Mouse (Mus musculus): ENCODE measurements around the gene Gipc3. TPM values are rescaled to one million over a fixed set of nuclear protein-coding genes. Genes with fewer than 3 reads are reported as not detected.
A peak's percentile ranks its signal among the peaks of the same experiment; 100 is the strongest.

Gene Gipc3
- polyA plus RNA-seq, 1 experiment from 2014 or later, result not detected

- Histone ChIP-seq H3K4me2 (ENCODE audit: low read depth, low read length, severe bottlenecking) (peak overlapping the region; percentile 42), H3K27me3 (ENCODE audit: control insufficient read depth, insufficient read depth, low read length) (peaks cover 34% of the 10 kb centered on the region), H3K4me3 (ENCODE audit: low read depth, low read length) (peak overlapping the region; percentile 21), H3K9ac (ENCODE audit: low read length) (peak overlapping the region; percentile 27), H3K36me3 (ENCODE audit: control insufficient read depth, insufficient read depth, low read length) (no peaks in the 10 kb centered on the region; the same call in 1 of the 2 replicates), H3K9me3 (ENCODE audit: control insufficient read depth, low read length) (no peaks in the 10 kb centered on the region), H3K27ac (ENCODE audit: low read depth, low read length) (no peak overlapping the region), H3K4me1 (replicated peaks; ENCODE audit: control insufficient read depth, insufficient read depth, low read length) (peaks cover 23% of the 10 kb centered on the region)
- WGBS, result 4% methylated on average over 55 of the region's 55 CpGs
- ATAC-seq (replicated peaks; ENCODE audit: low FRiP score), result no peak
- DNase-seq (ENCODE audit: low spot score), result peak; percentile 87
These were observed 3.5 kb upstream of the Gipc3 start for GRCm38 (mm10) chr10:81346453-81347067.

GRCm38 (mm10) chr10:81345162-81345534 is 2.1 kb upstream of the Gipc3 start:
- no peaks in the 10 kb centered on the region; the same call in 1 of the 2 replicates for H3K36me3 ChIP-seq (ENCODE audit: control insufficient read depth, insufficient read depth, low read length)
- no peak for DNase-seq (ENCODE audit: low spot score)
- H3K4me3 ChIP-seq (ENCODE audit: low read depth, low read length), result no peak overlapping the region
- ATAC-seq (replicated peaks; ENCODE audit: low FRiP score), result no peak
- H3K27ac ChIP-seq (ENCODE audit: low read depth, low read length), result no peak overlapping the region
- WGBS, result 78% methylated on average over 4 of the region's 4 CpGs
- H3K9ac ChIP-seq (ENCODE audit: low read length), result no peak overlapping the region
- H3K4me2 ChIP-seq (ENCODE audit: low read depth, low read length, severe bottlenecking), result no peak overlapping the region
- peaks cover 23% of the 10 kb centered on the region for H3K4me1 ChIP-seq (replicated peaks; ENCODE audit: control insufficient read depth, insufficient read depth, low read length)
- peaks cover 37% of the 10 kb centered on the region for H3K27me3 ChIP-seq (ENCODE audit: control insufficient read depth, insufficient read depth, low read length)
- H3K9me3 ChIP-seq (ENCODE audit: control insufficient read depth, low read length), result no peaks in the 10 kb centered on the region

- H3K36me3 ChIP-seq (ENCODE audit: control insufficient read depth, insufficient read depth, low read length), result no peaks in the 10 kb centered on the region; the same call in 1 of the 2 replicates
- ATAC-seq (replicated peaks; ENCODE audit: low FRiP score), result no peak
- peaks cover 37% of the 10 kb centered on the region for H3K27me3 ChIP-seq (ENCODE audit: control insufficient read depth, insufficient read depth, low read length)
- DNase-seq (ENCODE audit: low spot score), result no peak
- no peak overlapping the region for H3K4me3 ChIP-seq (ENCODE audit: low read depth, low read length)
- no peaks in the 10 kb centered on the region for H3K9me3 ChIP-seq (ENCODE audit: control insufficient read depth, low read length)
- H3K4me2 ChIP-seq (ENCODE audit: low read depth, low read length, severe bottlenecking), result no peak overlapping the region
- WGBS, result 50% methylated on average over 8 of the region's 8 CpGs
- H3K4me1 ChIP-seq (replicated peaks; ENCODE audit: control insufficient read depth, insufficient read depth, low read length), result peaks cover 21% of the 10 kb centered on the region
- no peak overlapping the region for H3K27ac ChIP-seq (ENCODE audit: low read depth, low read length)
- H3K9ac ChIP-seq (ENCODE audit: low read length), result no peak overlapping the region
These were observed 1.5 kb upstream of the Gipc3 start for GRCm38 (mm10) chr10:81344421-81345161.

- Histone ChIP-seq H3K27ac (ENCODE audit: low read depth, low read length) (no peak overlapping the region), H3K9me3 (ENCODE audit: control insufficient read depth, low read length) (no peaks in the 10 kb centered on the region), H3K4me1 (replicated peaks; ENCODE audit: control insufficient read depth, insufficient read depth, low read length) (peaks cover 4% of the 10 kb centered on the region), H3K36me3 (ENCODE audit: control insufficient read depth, insufficient read depth, low read length) (no peaks in the 10 kb centered on the region; the same call in 1 of the 2 replicates), H3K9ac (ENCODE audit: low read length) (no peak overlapping the region), H3K27me3 (ENCODE audit: control insufficient read depth, insufficient read depth, low read length) (peaks cover 36% of the 10 kb centered on the region), H3K4me3 (ENCODE audit: low read depth, low read length) (no peak overlapping the region), H3K4me2 (ENCODE audit: low read depth, low read length, severe bottlenecking) (no peak overlapping the region)
- 35% methylated on average over 16 of the region's 16 CpGs for WGBS
- DNase-seq (ENCODE audit: low spot score), result peak; percentile 86
- no peak for ATAC-seq (replicated peaks; ENCODE audit: low FRiP score)
These were observed 1.6 kb downstream of the Gipc3 start for GRCm38 (mm10) chr10:81341333-81341949.

GRCm38 (mm10) chr10:81340551-81341332 is 2.3 kb downstream of the Gipc3 start:
- Histone ChIP-seq H3K4me1 (replicated peaks; ENCODE audit: control insufficient read depth, insufficient read depth, low read length) (no peaks in the 10 kb centered on the region; the same call in 1 of the 2 replicates), H3K4me3 (ENCODE audit: low read depth, low read length) (no peak overlapping the region), H3K27ac (ENCODE audit: low read depth, low read length) (no peak overlapping the region), H3K9me3 (ENCODE audit: control insufficient read depth, low read length) (no peaks in the 10 kb centered on the region), H3K4me2 (ENCODE audit: low read depth, low read length, severe bottlenecking) (no peak overlapping the region), H3K27me3 (ENCODE audit: control insufficient read depth, insufficient read depth, low read length) (peaks cover 36% of the 10 kb centered on the region), H3K36me3 (ENCODE audit: control insufficient read depth, insufficient read depth, low read length) (no peaks in the 10 kb centered on the region; the same call in 1 of the 2 replicates), H3K9ac (ENCODE audit: low read length) (no peak overlapping the region)
- DNase-seq (ENCODE audit: low spot score) (no peak), ATAC-seq (replicated peaks; ENCODE audit: low FRiP score) (no peak)
- 42% methylated on average over 17 of the region's 17 CpGs for WGBS

GRCm38 (mm10) chr10:81336558-81336957 is 6.5 kb downstream of the Gipc3 start:
- DNase-seq (ENCODE audit: low spot score) (no peak), ATAC-seq (replicated peaks; ENCODE audit: low FRiP score) (no peak)
- Histone ChIP-seq H3K36me3 (ENCODE audit: control insufficient read depth, insufficient read depth, low read length) (no peaks in the 10 kb centered on the region), H3K9me3 (ENCODE audit: control insufficient read depth, low read length) (no peaks in the 10 kb centered on the region), H3K4me3 (ENCODE audit: low read depth, low read length) (no peak overlapping the region), H3K4me2 (ENCODE audit: low read depth, low read length, severe bottlenecking) (no peak overlapping the region), H3K9ac (ENCODE audit: low read length) (no peak overlapping the region), H3K27me3 (ENCODE audit: control insufficient read depth, insufficient read depth, low read length) (peaks cover 14% of the 10 kb centered on the region), H3K4me1 (replicated peaks; ENCODE audit: control insufficient read depth, insufficient read depth, low read length) (no peaks in the 10 kb centered on the region), H3K27ac (ENCODE audit: low read depth, low read length) (no peak overlapping the region)
- 90% methylated on average over 4 of the region's 4 CpGs for WGBS

GRCm38 (mm10) chr10:81335393-81336340 is 7.4 kb downstream of the Gipc3 start:
- Histone ChIP-seq H3K27me3 (ENCODE audit: control insufficient read depth, insufficient read depth, low read length) (peaks cover 10% of the 10 kb centered on the region), H3K4me3 (ENCODE audit: low read depth, low read length) (no peak overlapping the region), H3K4me2 (ENCODE audit: low read depth, low read length, severe bottlenecking) (no peak overlapping the region), H3K27ac (ENCODE audit: low read depth, low read length) (no peak overlapping the region), H3K9ac (ENCODE audit: low read length) (no peak overlapping the region; the same call in 1 of the 2 replicates), H3K4me1 (replicated peaks; ENCODE audit: control insufficient read depth, insufficient read depth, low read length) (no peaks in the 10 kb centered on the region), H3K36me3 (ENCODE audit: control insufficient read depth, insufficient read depth, low read length) (no peaks in the 10 kb centered on the region), H3K9me3 (ENCODE audit: control insufficient read depth, low read length) (no peaks in the 10 kb centered on the region)
- DNase-seq (ENCODE audit: low spot score) (no peak), ATAC-seq (replicated peaks; ENCODE audit: low FRiP score) (no peak)
- WGBS, result 44% methylated on average over 17 of the region's 19 CpGs

Data from forebrain, embryonic 11.5 days (tissue).